Mouse (Mus musculus): Measurements from ENCODE around the gene Oxnad1. TPM values are rescaled to one million over a fixed set of nuclear protein-coding genes. Genes with fewer than 3 reads are reported as not detected.

Gene Oxnad1
- polyA plus RNA-seq (2016; fragmentation: Nextera tagmentation; extraction: Ambion mirVana): 22.5 and 23.2 TPM in 2 replicates

GRCm38 (mm10) chr14:32084761-32085485 lies at the start of gene Oxnad1:
TSS of gene Oxnad1 (plus strand) at chr14:32085374.
- Histone ChIP-seq H3K27ac (peak within 1 kb of the TSS; percentile 90), H3K36me3 (replicated peaks) (peaks cover 28% of the 10 kb centered on the region), H3K9me3 (no peaks in the 10 kb centered on the region), H3K4me3 (peak within 1 kb of the TSS; percentile 74), H3K27me3 (ENCODE audit: poor library complexity, severe bottlenecking) (no peaks in the 10 kb centered on the region), H3K4me1 (peaks cover 25% of the 10 kb centered on the region)
- 4% methylated on average over 22 of the region's 22 CpGs for WGBS
- no peak for DNase-seq (ENCODE audit: extremely low spot score, low spot score)

GRCm38 (mm10) chr14:32036482-32036881 lies 48.7 kb upstream of the Oxnad1 start:
- no peaks in the 10 kb centered on the region for H3K27me3 ChIP-seq (ENCODE audit: poor library complexity, severe bottlenecking)
- H3K27ac ChIP-seq: no peak overlapping the region
- DNase-seq (ENCODE audit: extremely low spot score, low spot score): no peak
- WGBS: 83% methylated on average over 5 of the region's 5 CpGs
- H3K36me3 ChIP-seq (replicated peaks): no peaks in the 10 kb centered on the region
- no peaks in the 10 kb centered on the region for H3K9me3 ChIP-seq
- H3K4me1 ChIP-seq: no peaks in the 10 kb centered on the region
- H3K4me3 ChIP-seq: no peak overlapping the region

- H3K4me1 ChIP-seq: no peaks in the 10 kb centered on the region
- H3K36me3 ChIP-seq (replicated peaks): no peaks in the 10 kb centered on the region
- no peaks in the 10 kb centered on the region for H3K27me3 ChIP-seq (ENCODE audit: poor library complexity, severe bottlenecking)
- H3K27ac ChIP-seq: peak overlapping the region; percentile 41
- DNase-seq (ENCODE audit: extremely low spot score, low spot score): no peak
- H3K9me3 ChIP-seq: no peaks in the 10 kb centered on the region
- 89% methylated on average over 8 of the region's 8 CpGs for WGBS
- no peak overlapping the region for H3K4me3 ChIP-seq
These were observed 47.4 kb upstream of the Oxnad1 start for GRCm38 (mm10) chr14:32037661-32038252.

- DNase-seq (ENCODE audit: extremely low spot score, low spot score): no peak
- Histone ChIP-seq H3K4me3 (no peak overlapping the region), H3K4me1 (0 out of 2 replicates have a peak, but pooled peaks cover 4% of the 10 kb centered on the region), H3K27ac (no peak overlapping the region), H3K36me3 (replicated peaks) (no peaks in the 10 kb centered on the region), H3K9me3 (no peaks in the 10 kb centered on the region), H3K27me3 (ENCODE audit: poor library complexity, severe bottlenecking) (no peaks in the 10 kb centered on the region)
- 77% methylated on average over 5 of the region's 5 CpGs for WGBS
These were observed 43.1 kb upstream of the Oxnad1 start for GRCm38 (mm10) chr14:32042108-32042507.

GRCm38 (mm10) chr14:32046357-32046756 lies 38.8 kb upstream of the Oxnad1 start:
- H3K27me3 ChIP-seq (ENCODE audit: poor library complexity, severe bottlenecking): no peaks in the 10 kb centered on the region
- no peaks in the 10 kb centered on the region for H3K9me3 ChIP-seq
- WGBS: 84% methylated on average over 8 of the region's 8 CpGs
- no peaks in the 10 kb centered on the region for H3K36me3 ChIP-seq (replicated peaks)
- no peak for DNase-seq (ENCODE audit: extremely low spot score, low spot score)
- H3K4me3 ChIP-seq: no peak overlapping the region
- 0 out of 2 replicates have a peak, but pooled peaks cover 4% of the 10 kb centered on the region for H3K4me1 ChIP-seq
- H3K27ac ChIP-seq: no peak overlapping the region

- Histone ChIP-seq H3K4me1 (peaks cover 8% of the 10 kb centered on the region; the same call in 1 of the 2 replicates), H3K4me3 (no peak overlapping the region), H3K9me3 (no peaks in the 10 kb centered on the region), H3K36me3 (replicated peaks) (no peaks in the 10 kb centered on the region), H3K27me3 (ENCODE audit: poor library complexity, severe bottlenecking) (no peaks in the 10 kb centered on the region), H3K27ac (no peak overlapping the region)
- 84% methylated on average over 6 of the region's 6 CpGs for WGBS
- DNase-seq (ENCODE audit: extremely low spot score, low spot score): no peak
These were observed 35.0 kb upstream of the Oxnad1 start for GRCm38 (mm10) chr14:32050171-32050570.

GRCm38 (mm10) chr14:32053895-32054294 lies 31.3 kb upstream of the Oxnad1 start:
- 85% methylated on average over 5 of the region's 5 CpGs for WGBS
- no peak for DNase-seq (ENCODE audit: extremely low spot score, low spot score)
- H3K27me3 ChIP-seq (ENCODE audit: poor library complexity, severe bottlenecking): no peaks in the 10 kb centered on the region
- peaks cover 14% of the 10 kb centered on the region; the same call in 1 of the 2 replicates for H3K4me1 ChIP-seq
- no peaks in the 10 kb centered on the region; the same call in 1 of the 2 replicates for H3K9me3 ChIP-seq
- H3K27ac ChIP-seq: no peak overlapping the region
- no peaks in the 10 kb centered on the region for H3K36me3 ChIP-seq (replicated peaks)
- H3K4me3 ChIP-seq: no peak overlapping the region

- Histone ChIP-seq H3K27me3 (ENCODE audit: poor library complexity, severe bottlenecking) (no peaks in the 10 kb centered on the region), H3K4me3 (no peak overlapping the region), H3K27ac (no peak overlapping the region), H3K9me3 (no peaks in the 10 kb centered on the region; the same call in 1 of the 2 replicates), H3K36me3 (replicated peaks) (no peaks in the 10 kb centered on the region), H3K4me1 (peaks cover 14% of the 10 kb centered on the region; the same call in 1 of the 2 replicates)
- WGBS: 73% methylated on average over 10 of the region's 10 CpGs
- no peak for DNase-seq (ENCODE audit: extremely low spot score, low spot score)
These were observed 30.4 kb upstream of the Oxnad1 start for GRCm38 (mm10) chr14:32054788-32055187.

- Histone ChIP-seq H3K4me3 (no peak overlapping the region), H3K36me3 (replicated peaks) (no peaks in the 10 kb centered on the region), H3K4me1 (peaks cover 14% of the 10 kb centered on the region; the same call in 1 of the 2 replicates), H3K27ac (no peak overlapping the region), H3K27me3 (ENCODE audit: poor library complexity, severe bottlenecking) (no peaks in the 10 kb centered on the region), H3K9me3 (no peaks in the 10 kb centered on the region; the same call in 1 of the 2 replicates)
- DNase-seq (ENCODE audit: extremely low spot score, low spot score): no peak
- 82% methylated on average over 8 of the region's 8 CpGs for WGBS
These were observed 29.4 kb upstream of the Oxnad1 start for GRCm38 (mm10) chr14:32055781-32056180.

- no peak overlapping the region for H3K27ac ChIP-seq
- peaks cover 14% of the 10 kb centered on the region; the same call in 1 of the 2 replicates for H3K4me1 ChIP-seq
- no peak overlapping the region for H3K4me3 ChIP-seq
- no peaks in the 10 kb centered on the region for H3K36me3 ChIP-seq (replicated peaks)
- no peaks in the 10 kb centered on the region for H3K27me3 ChIP-seq (ENCODE audit: poor library complexity, severe bottlenecking)
- DNase-seq (ENCODE audit: extremely low spot score, low spot score): no peak
- no peaks in the 10 kb centered on the region; the same call in 1 of the 2 replicates for H3K9me3 ChIP-seq
- 96% methylated on average over 2 of the region's 2 CpGs for WGBS
These were observed 28.5 kb upstream of the Oxnad1 start for GRCm38 (mm10) chr14:32056675-32057074.

GRCm38 (mm10) chr14:32057664-32058063 lies 27.5 kb upstream of the Oxnad1 start:
- peaks cover 14% of the 10 kb centered on the region; the same call in 1 of the 2 replicates for H3K4me1 ChIP-seq
- no peaks in the 10 kb centered on the region for H3K27me3 ChIP-seq (ENCODE audit: poor library complexity, severe bottlenecking)
- H3K4me3 ChIP-seq: no peak overlapping the region
- WGBS: 85% methylated on average over 4 of the region's 4 CpGs
- H3K9me3 ChIP-seq: no peaks in the 10 kb centered on the region; the same call in 1 of the 2 replicates
- no peak for DNase-seq (ENCODE audit: extremely low spot score, low spot score)
- H3K36me3 ChIP-seq (replicated peaks): no peaks in the 10 kb centered on the region
- H3K27ac ChIP-seq: no peak overlapping the region

GRCm38 (mm10) chr14:32061398-32061797 lies 23.8 kb upstream of the Oxnad1 start:
- H3K27ac ChIP-seq: no peak overlapping the region
- no peak overlapping the region for H3K4me3 ChIP-seq
- no peak for DNase-seq (ENCODE audit: extremely low spot score, low spot score)
- no peaks in the 10 kb centered on the region for H3K36me3 ChIP-seq (replicated peaks)
- peaks cover 16% of the 10 kb centered on the region for H3K9me3 ChIP-seq
- H3K4me1 ChIP-seq: no peaks in the 10 kb centered on the region
- H3K27me3 ChIP-seq (ENCODE audit: poor library complexity, severe bottlenecking): no peaks in the 10 kb centered on the region
- WGBS: 88% methylated on average over 4 of the region's 4 CpGs

- DNase-seq (ENCODE audit: extremely low spot score, low spot score): no peak
- Histone ChIP-seq H3K4me3 (no peak overlapping the region), H3K36me3 (replicated peaks) (no peaks in the 10 kb centered on the region), H3K9me3 (no peaks in the 10 kb centered on the region), H3K27ac (0 out of 2 replicates have a peak overlapping the region, but pooled peaks have one; percentile 12), H3K4me1 (peaks cover 13% of the 10 kb centered on the region), H3K27me3 (ENCODE audit: poor library complexity, severe bottlenecking) (no peaks in the 10 kb centered on the region)
These were observed 12.4 kb upstream of the Oxnad1 start for GRCm38 (mm10) chr14:32072807-32073206.
